Mouse (Mus musculus) embryonic fibroblast, embryonic 13.5 days (primary cell): ENCODE measurements around the gene Ncoa3.

Experiments used
- CTCF ChIP-seq: IDR thresholded peaks from 2 replicates; pipeline ENCODE4 v1.5.1; 2011; ENCODE audit warnings: mild to moderate bottlenecking, control low read depth, low read length, moderate library complexity, borderline replicate concordance; ENCODE audit not compliant: insufficient read depth
- POLR2A ChIP-seq: IDR thresholded peaks from 2 replicates; pipeline ENCODE4 v1.6.1; 2011; ENCODE audit warnings: low read depth, mild to moderate bottlenecking, control low read depth, low read length, moderate library complexity

DNA sequence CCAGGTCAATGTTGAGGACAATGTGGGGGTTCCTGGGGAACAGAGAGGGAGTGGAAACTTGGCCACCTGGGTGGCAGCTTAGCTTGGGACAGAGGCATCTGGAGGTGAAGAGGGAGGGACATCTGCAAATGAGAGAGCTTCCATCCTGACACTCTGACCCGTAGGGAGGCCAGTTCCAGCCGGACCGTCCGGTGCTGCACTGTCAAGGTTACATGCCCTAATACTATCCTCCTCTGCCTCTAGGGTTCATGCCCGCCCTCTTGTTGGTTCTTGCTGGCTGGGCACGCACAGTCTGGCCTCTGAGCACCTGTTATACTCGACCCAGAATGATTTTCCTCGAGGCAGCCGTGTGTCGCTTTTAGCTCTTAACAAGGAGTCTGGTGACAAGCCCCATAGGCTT lies 93.3 kb downstream of the Ncoa3 start:
- TF ChIP-seq POLR2A (no peak), CTCF (no peak)
